Mouse (Mus musculus): Measurements from ENCODE around the gene Flcn. TPM values are rescaled to one million over a fixed set of nuclear protein-coding genes. Genes with fewer than 3 reads are reported as not detected.
A peak's percentile ranks its signal among the peaks of the same experiment; 100 is the strongest.

Gene Flcn
- total and polyA plus RNA-seq, 3 experiments: 36.9 to 52.0 (median 47.0) TPM

DNA sequence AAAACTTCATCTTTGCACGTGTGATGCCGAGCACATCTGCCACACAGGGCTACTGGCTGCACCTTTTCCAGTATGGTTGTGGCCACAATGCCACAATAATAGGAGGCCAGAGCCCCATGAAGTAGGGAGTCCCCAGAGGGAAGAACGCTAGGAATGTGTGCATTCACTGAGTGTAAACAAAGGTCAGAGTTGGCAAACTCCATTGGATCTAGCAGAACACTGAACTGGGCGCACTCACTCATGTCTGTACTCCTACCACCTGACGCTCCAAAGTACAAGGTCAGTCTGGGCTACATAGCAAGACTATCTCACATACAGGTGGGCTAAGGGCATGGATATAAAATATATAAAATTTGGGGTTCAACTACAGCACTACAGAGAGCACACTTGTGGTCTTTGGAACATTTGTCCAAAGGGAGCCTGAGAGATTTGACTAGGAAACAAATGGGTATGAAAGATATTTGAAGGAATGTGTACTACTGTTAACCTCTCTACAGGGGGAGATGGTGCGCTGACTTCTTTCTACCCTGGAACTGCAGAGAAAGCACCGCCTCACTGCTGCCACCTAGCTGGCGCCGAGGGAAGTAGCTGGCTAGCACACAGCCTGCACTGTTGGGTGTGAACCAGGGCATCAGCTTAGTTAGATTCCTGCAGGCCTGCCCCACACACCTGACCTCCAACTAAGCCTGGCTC lies 31.5 kb downstream of the Flcn start:
- Histone ChIP-seq H3K4me3 (no peak overlapping the region), H3K27me3 (ENCODE audit: control insufficient read depth, insufficient read depth, low read length) (no peaks in the 10 kb centered on the region), H3K9ac (ENCODE audit: low read depth, low read length) (no peak overlapping the region), H3K36me3 (ENCODE audit: control insufficient read depth, insufficient read depth, low read length) (peaks cover under 1% of the 10 kb centered on the region), H3K27ac (no peak overlapping the region), H3K79me2 (replicated peaks; ENCODE audit: control insufficient read depth, insufficient read depth, low read length) (no peaks in the 10 kb centered on the region), H3K4me1 (ENCODE audit: control insufficient read depth, insufficient read depth, low read length) (peaks cover 5% of the 10 kb centered on the region; the same call in 1 of the 2 replicates)
- TF ChIP-seq POLR2A (IDR thresholded peaks at IDR 0.05; ENCODE audit: insufficient read depth, low read depth, low read length): no peak
- no peak for TF ChIP-seq EP300 (IDR thresholded peaks at IDR 0.05; ENCODE audit: insufficient read depth, low read depth, low read length)
- no peak; the same call in 1 of the 2 replicates for TF ChIP-seq CTCF (IDR thresholded peaks at IDR 0.05)
- DNase-seq: peak; percentile 68 to 82
- 60% methylated on average over 9 of the region's 9 CpGs for WGBS
- intact Hi-C loops (cut with DNase I): loop anchor here (2.0 kb wide), 1 partner anchor 154 kb away; no protein-coding TSS in a partner anchor

DNA sequence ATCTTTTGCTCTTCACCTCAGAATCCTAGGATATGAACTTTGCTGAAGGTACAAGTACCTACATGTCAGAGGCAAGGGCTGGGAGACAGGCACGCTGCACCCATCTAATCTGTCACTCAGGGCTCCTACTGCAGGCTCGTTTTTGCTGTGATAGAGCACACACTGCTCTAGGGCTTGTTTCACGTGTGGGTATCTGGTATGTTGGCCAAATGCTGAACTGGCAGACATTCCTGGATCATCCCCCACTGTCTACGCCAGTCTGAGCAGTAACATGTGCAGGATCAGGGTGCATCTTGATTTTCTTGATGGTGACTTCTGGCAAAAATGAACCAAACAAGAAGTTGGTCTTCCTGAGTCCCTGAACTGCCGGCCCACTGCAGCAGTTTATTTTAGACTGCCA lies 32.6 kb downstream of the Flcn start:
- Histone ChIP-seq H3K9ac (ENCODE audit: low read depth, low read length) (no peak overlapping the region), H3K4me1 (ENCODE audit: control insufficient read depth, insufficient read depth, low read length) (peaks cover 5% of the 10 kb centered on the region; the same call in 1 of the 2 replicates), H3K79me2 (replicated peaks; ENCODE audit: control insufficient read depth, insufficient read depth, low read length) (no peaks in the 10 kb centered on the region), H3K4me3 (no peak overlapping the region), H3K27ac (no peak overlapping the region), H3K36me3 (ENCODE audit: control insufficient read depth, insufficient read depth, low read length) (peaks cover 2% of the 10 kb centered on the region), H3K27me3 (ENCODE audit: control insufficient read depth, insufficient read depth, low read length) (no peaks in the 10 kb centered on the region)
- 75% methylated on average over 5 of the region's 5 CpGs for WGBS
- no peak for DNase-seq
- intact Hi-C loops (cut with DNase I): no loop called here
- no peak for TF ChIP-seq EP300 (IDR thresholded peaks at IDR 0.05; ENCODE audit: insufficient read depth, low read depth, low read length)

DNA sequence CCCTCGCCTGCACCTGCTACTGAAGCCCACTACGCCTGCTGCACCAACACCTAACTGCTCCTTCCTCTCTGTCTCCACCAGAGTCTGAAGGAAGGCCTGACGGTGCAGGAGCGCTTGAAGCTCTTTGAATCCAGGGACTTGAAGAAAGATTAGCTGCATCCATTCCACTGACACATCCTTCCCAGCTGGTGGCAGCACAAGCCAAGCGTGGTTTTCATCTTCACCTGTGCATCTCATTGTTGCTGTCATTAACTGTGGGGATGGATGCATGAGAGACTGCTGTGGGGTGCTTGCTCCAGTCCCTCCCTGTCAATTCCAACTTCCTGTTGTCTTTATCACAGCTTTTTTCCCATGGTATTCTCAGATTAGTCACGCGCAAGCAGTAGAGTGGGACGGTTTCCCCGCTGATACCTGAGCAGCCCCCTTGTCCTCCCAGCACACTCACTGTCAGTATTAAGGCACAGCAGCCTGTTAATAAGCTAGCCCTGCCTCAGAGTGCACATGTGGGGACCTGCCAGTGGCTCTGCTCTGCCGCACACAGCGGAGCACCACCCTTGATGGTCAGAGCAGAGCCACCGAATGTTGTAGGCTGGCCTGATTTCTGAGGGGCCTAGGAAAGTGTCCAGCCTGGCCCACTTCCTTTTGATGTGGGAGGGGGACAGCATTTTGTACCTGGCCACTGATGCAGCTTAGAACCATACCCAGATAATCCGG lies 34.2 kb downstream of the Flcn start:
- Histone ChIP-seq H3K36me3 (ENCODE audit: control insufficient read depth, insufficient read depth, low read length) (peaks cover 4% of the 10 kb centered on the region), H3K79me2 (replicated peaks; ENCODE audit: control insufficient read depth, insufficient read depth, low read length) (no peaks in the 10 kb centered on the region), H3K9ac (ENCODE audit: low read depth, low read length) (no peak overlapping the region), H3K27ac (no peak overlapping the region), H3K4me3 (no peak overlapping the region), H3K27me3 (ENCODE audit: control insufficient read depth, insufficient read depth, low read length) (no peaks in the 10 kb centered on the region), H3K4me1 (ENCODE audit: control insufficient read depth, insufficient read depth, low read length) (peaks cover 5% of the 10 kb centered on the region; the same call in 1 of the 2 replicates)
- DNase-seq: no peak
- 84% methylated on average over 13 of the region's 13 CpGs for WGBS
- intact Hi-C loops (cut with DNase I): no loop called here
- TF ChIP-seq EP300 (IDR thresholded peaks at IDR 0.05; ENCODE audit: insufficient read depth, low read depth, low read length) (no peak), CTCF (IDR thresholded peaks at IDR 0.05) (peak; percentile 32), POLR2A (IDR thresholded peaks at IDR 0.05; ENCODE audit: insufficient read depth, low read depth, low read length) (no peak)

DNA sequence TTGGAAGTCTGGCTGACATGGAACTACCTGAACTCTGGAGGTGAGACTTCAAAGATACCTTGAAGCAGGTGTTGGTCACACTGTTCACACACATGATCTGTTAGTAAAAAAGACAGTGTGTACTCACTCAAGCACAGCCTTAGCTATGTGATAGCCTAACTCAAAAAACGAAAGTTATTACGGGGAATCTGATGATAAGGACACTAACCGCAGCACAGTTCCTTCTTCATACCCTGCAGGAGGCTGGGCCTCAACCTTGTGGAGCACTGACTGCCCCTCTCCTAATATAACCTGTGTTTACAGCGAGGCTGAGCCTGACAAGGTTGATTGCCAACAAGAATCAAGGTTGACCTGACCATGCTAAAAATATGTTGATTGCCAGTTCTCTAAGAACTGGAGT lies 35.3 kb downstream of the Flcn start:
- WGBS: 67% methylated on average over 4 of the region's 4 CpGs
- DNase-seq: no peak
- H3K4me1 ChIP-seq (ENCODE audit: control insufficient read depth, insufficient read depth, low read length): peaks cover 3% of the 10 kb centered on the region; the same call in 1 of the 2 replicates
- H3K79me2 ChIP-seq (replicated peaks; ENCODE audit: control insufficient read depth, insufficient read depth, low read length): no peaks in the 10 kb centered on the region
- no peak overlapping the region for H3K27ac ChIP-seq
- peaks cover 5% of the 10 kb centered on the region for H3K36me3 ChIP-seq (ENCODE audit: control insufficient read depth, insufficient read depth, low read length)
- intact Hi-C loops (cut with DNase I): no loop called here
- TF ChIP-seq CTCF (IDR thresholded peaks at IDR 0.05) (no peak), EP300 (IDR thresholded peaks at IDR 0.05; ENCODE audit: insufficient read depth, low read depth, low read length) (no peak), POLR2A (IDR thresholded peaks at IDR 0.05; ENCODE audit: insufficient read depth, low read depth, low read length) (no peak)
- no peak overlapping the region for H3K9ac ChIP-seq (ENCODE audit: low read depth, low read length)
- H3K4me3 ChIP-seq: no peak overlapping the region
- H3K27me3 ChIP-seq (ENCODE audit: control insufficient read depth, insufficient read depth, low read length): no peaks in the 10 kb centered on the region

DNA sequence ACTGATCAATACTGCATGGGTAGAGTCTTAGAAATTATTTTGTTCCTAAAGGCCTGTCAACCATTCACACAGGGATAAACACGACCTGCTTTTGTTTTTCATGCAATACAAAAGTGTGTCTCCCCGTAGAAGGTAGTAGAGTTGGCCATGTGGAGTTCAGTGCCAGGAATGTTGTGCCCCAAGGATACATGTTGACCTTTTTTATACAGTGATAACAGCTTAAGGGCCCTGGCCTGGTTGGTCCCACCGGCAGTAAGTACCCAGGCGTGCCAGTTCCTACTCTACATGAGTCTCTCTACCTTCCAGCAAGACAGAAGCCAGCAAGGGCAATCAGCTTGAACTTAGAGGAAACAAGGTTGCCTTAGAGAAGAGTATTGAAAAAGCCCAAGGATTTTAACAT lies 36.9 kb downstream of the Flcn start:
- H3K4me3 ChIP-seq: no peak overlapping the region
- H3K36me3 ChIP-seq (ENCODE audit: control insufficient read depth, insufficient read depth, low read length): peaks cover 5% of the 10 kb centered on the region

DNA sequence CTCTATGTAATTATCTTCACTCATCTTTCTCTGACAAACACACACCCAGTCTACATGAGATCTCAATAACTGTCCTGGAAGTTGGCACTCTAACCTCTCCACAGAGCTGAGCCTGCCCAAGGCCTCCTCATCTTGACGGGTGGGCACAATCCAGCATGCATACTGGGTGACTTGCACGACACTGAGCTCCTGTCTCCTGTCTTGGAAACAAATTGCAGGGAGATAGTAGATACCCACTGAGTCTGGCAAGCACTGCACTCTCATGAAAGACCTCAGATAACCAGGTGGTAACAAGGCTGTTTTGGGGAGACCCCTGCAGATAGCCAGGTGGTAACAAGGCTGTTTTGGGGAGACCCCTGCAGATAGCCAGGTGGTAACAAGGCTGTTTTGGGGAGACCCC lies 37.5 kb downstream of the Flcn start:
- intact Hi-C loops (cut with DNase I): no loop called here
- Histone ChIP-seq H3K9ac (ENCODE audit: low read depth, low read length) (no peak overlapping the region), H3K36me3 (ENCODE audit: control insufficient read depth, insufficient read depth, low read length) (peaks cover 5% of the 10 kb centered on the region), H3K27ac (no peak overlapping the region), H3K79me2 (replicated peaks; ENCODE audit: control insufficient read depth, insufficient read depth, low read length) (no peaks in the 10 kb centered on the region), H3K27me3 (ENCODE audit: control insufficient read depth, insufficient read depth, low read length) (no peaks in the 10 kb centered on the region), H3K4me3 (no peak overlapping the region), H3K4me1 (ENCODE audit: control insufficient read depth, insufficient read depth, low read length) (peaks cover 3% of the 10 kb centered on the region; the same call in 1 of the 2 replicates)
- DNase-seq: no peak
- WGBS: 74% methylated on average over 2 of the region's 2 CpGs
- TF ChIP-seq EP300 (IDR thresholded peaks at IDR 0.05; ENCODE audit: insufficient read depth, low read depth, low read length) (no peak), POLR2A (IDR thresholded peaks at IDR 0.05; ENCODE audit: insufficient read depth, low read depth, low read length) (no peak), CTCF (IDR thresholded peaks at IDR 0.05) (no peak)

More for the DNA sequence above, 36.9 kb downstream of the Flcn start:
- Histone ChIP-seq H3K27me3 (ENCODE audit: control insufficient read depth, insufficient read depth, low read length) (no peaks in the 10 kb centered on the region), H3K4me1 (ENCODE audit: control insufficient read depth, insufficient read depth, low read length) (peaks cover 3% of the 10 kb centered on the region; the same call in 1 of the 2 replicates), H3K9ac (ENCODE audit: low read depth, low read length) (no peak overlapping the region), H3K27ac (no peak overlapping the region), H3K79me2 (replicated peaks; ENCODE audit: control insufficient read depth, insufficient read depth, low read length) (no peaks in the 10 kb centered on the region)
- WGBS: 66% methylated on average over 4 of the region's 4 CpGs
- intact Hi-C loops (cut with DNase I): no loop called here
- DNase-seq: no peak
- TF ChIP-seq CTCF (IDR thresholded peaks at IDR 0.05) (no peak), EP300 (IDR thresholded peaks at IDR 0.05; ENCODE audit: insufficient read depth, low read depth, low read length) (no peak), POLR2A (IDR thresholded peaks at IDR 0.05; ENCODE audit: insufficient read depth, low read depth, low read length) (no peak)

Data from heart, adult 2 months (tissue).